8 mouse cellular contexts compared by ENCODE assay signal in the genomic region with DNA sequence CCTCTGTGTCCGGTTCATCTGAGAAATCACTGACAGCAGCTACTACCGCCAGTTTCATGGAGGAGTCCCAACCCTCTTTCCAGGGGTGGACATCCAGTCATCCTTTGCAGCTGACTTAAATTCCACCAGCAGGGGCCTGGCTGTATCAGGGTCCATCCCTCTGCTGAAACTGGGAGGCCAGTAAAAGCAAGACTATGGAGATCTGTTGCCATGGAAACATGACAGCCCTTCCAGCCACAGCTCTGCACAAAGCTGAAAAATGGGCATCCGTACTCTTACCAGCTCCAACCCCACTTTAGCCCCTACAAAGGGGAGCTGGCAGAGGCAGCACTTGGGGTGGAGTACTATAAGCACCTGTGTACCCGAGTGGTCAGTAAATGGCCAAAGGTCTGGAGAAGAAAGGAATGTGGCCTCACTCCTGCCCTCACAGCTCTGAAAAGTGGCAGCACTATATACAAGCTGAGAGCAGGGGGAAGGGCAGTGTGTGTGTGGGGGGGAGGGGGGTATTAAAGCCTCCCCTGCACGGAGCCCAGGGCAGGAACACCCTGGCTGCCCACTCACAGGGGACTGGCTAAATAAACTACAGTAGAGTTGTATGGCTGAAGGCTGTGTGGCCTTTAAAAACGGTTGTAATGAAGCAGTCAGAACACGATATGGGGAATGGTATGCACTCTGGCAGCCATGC. TPM values are rescaled to one million over a fixed set of nuclear protein-coding genes. Genes with fewer than 3 reads are reported as not detected.
A peak's percentile ranks its signal among the peaks of the same experiment; 100 is the strongest.
DNase-seq lines count a peak whose midpoint lies in the region; ATAC-seq lines count a peak whose summit lies in the region.

No protein-coding gene starts in this region.

- H3K27ac ChIP-seq in liver, embryonic 16.5 days (ENCODE audit: low read length) = peak overlapping the region; percentile 13; the same call in 1 of the 2 replicates

- H3K9me3 ChIP-seq in liver, embryonic 16.5 days (replicated peaks; ENCODE audit: control insufficient read depth, low read length) = no peaks in the 10 kb centered on the region

- H3K27me3 ChIP-seq in liver, embryonic 16.5 days (ENCODE audit: control insufficient read depth, insufficient read depth, low read depth, low read length) = no peaks in the 10 kb centered on the region

- peak; percentile 51 to 62 for DNase-seq in cerebellum, postnatal 10 days
- no peak for DNase-seq in cerebellum, postnatal 25 days
- peak; percentile 46 to 66 for DNase-seq in right cerebral cortex, postnatal 10 days (ENCODE audit: low spot score in 2 of 2)
- no peak for DNase-seq in right cerebral cortex, adult 2 months (ENCODE audit: low spot score in 2 of 2)
- DNase-seq in frontal cortex, postnatal 25 days (ENCODE audit: low spot score in 2 of 2) = no peak
- DNase-seq in frontal cortex, adult 2 months (ENCODE audit: extremely low spot score in 1 of 2, low spot score in 1 of 2) = no peak

- H3K36me3 ChIP-seq in liver, embryonic 16.5 days (ENCODE audit: control insufficient read depth, insufficient read depth) = no peaks in the 10 kb centered on the region

- H3K4me1 ChIP-seq in liver, embryonic 16.5 days (ENCODE audit: control insufficient read depth, low read depth, low read length) = peaks cover 65% of the 10 kb centered on the region

- no peak overlapping the region for H3K4me2 ChIP-seq in liver, embryonic 16.5 days (ENCODE audit: low read depth, low read length)

- H3K9ac ChIP-seq in liver, embryonic 16.5 days (ENCODE audit: low read depth, low read length) = no peak overlapping the region

- no peak overlapping the region for H3K4me3 ChIP-seq in liver, embryonic 16.5 days (ENCODE audit: low read depth, low read length)

- no peak for ATAC-seq in liver, embryonic 16.5 days (ENCODE audit: low read depth)
- no peak for ATAC-seq in erythroblast, adult 5-6 weeks (replicated peaks; ENCODE audit: low FRiP score, poor library complexity, severe bottlenecking)

- 64% methylated on average over 7 of the region's 7 CpGs for WGBS in liver, embryonic 16.5 days (ENCODE audit: insufficient replicate concordance)

RNA-seq across cellular contexts. Expression of a gene that starts 32.4 kb away (rescaled TPM):
- polyA plus RNA-seq in liver, embryonic 16.5 days (2015; fragmentation: Nextera tagmentation; extraction: Ambion mirVana) = 25.1 and 29.4 TPM in 2 replicates
- 119 and 143 TPM in 2 replicates for total RNA-seq in erythroblast, adult 5-6 weeks (2015; ENCODE audit: low replicate concordance)
- 126 and 169 TPM in 2 replicates for total RNA-seq in erythroblast, adult 5-6 weeks (2017; ENCODE audit: low replicate concordance)
- 14.7 and 18.2 TPM in 2 replicates for polyA plus RNA-seq in frontal cortex, adult 2 months (2012; rRNA removed)

Comparison
In these comparisons a context has a peak if more than half of its experiments do, and no peak if none do; other contexts are left out.
1. DNase-seq: peak in cerebellum, postnatal 10 days (2 of 2) and right cerebral cortex, postnatal 10 days (2 of 2); none in cerebellum, postnatal 25 days (0 of 2), right cerebral cortex, adult 2 months (0 of 2), frontal cortex, postnatal 25 days (0 of 2) and frontal cortex, adult 2 months (0 of 2).